Mouse (Mus musculus) heart, postnatal 14 days (tissue): ENCODE results near the gene Synpo2. TPM values are rescaled to one million over a fixed set of nuclear protein-coding genes. Genes with fewer than 3 reads are reported as not detected.

Experiments
- DNase-seq, 2 experiments: peaks; one replicate each; pipeline ENCODE4 v3.0.0; 2021 to 2022
- intact Hi-C: fragments of 180-260 bp; cut with DNase I; formaldehyde crosslinking; loops from one replicate; pipeline ENCODE4 v1.15.1; 2025
- long read RNA-seq, 2 experiments: library from polyadenylated mRNA; stranded (forward); transcript quantifications; one replicate each; pipeline ENCODE4 v2.0.0; 2021
- total RNA-seq, 2 experiments: library from RNA; stranded (reverse); gene quantifications; 2 replicates each; pipeline ENCODE4 v1.2.3; 2021

Synpo2 gene
- total RNA-seq = 10 to 100 TPM; 62.0 to 65.2 TPM
- long read RNA-seq, experiment 1, full-length matches to known transcripts = 5 of 46 reads
- long read RNA-seq, experiment 1, partial matches to known transcripts = 1 of 46 reads
- long read RNA-seq, experiment 1, other reads (novel, unspliced or antisense) = 40 of 46 reads
- long read RNA-seq, experiment 2, full-length matches to known transcripts = 3 of 50 reads
- long read RNA-seq, experiment 2, partial matches to known transcripts = 4 of 50 reads
- long read RNA-seq, experiment 2, other reads (novel, unspliced or antisense) = 43 of 50 reads

- DNase-seq = peak; percentile 76 to 77
Measured at GRCm38 (mm10) chr3:123235921-123236320, at the start of gene Synpo2. Synpo2 (minus strand) TSS chr3:123236149.

GRCm38 (mm10) chr3:123285649-123286048 lies 49.7 kb upstream of the Synpo2 start:
- intact Hi-C loops = no loop called here
- DNase-seq = no peak

More at GRCm38 (mm10) chr3:123235921-123236320, at the start of gene Synpo2:
- intact Hi-C loops = loop anchor here (2.0 to 10.0 kb wide), 3 partner anchors 67 to 136 kb away; no protein-coding TSS in a partner anchor

- intact Hi-C loops = no loop called here
- no peak for DNase-seq
Measured at GRCm38 (mm10) chr3:123284284-123284683, 48.3 kb upstream of the Synpo2 start.

GRCm38 (mm10) chr3:123282866-123283615 lies 47.1 kb upstream of the Synpo2 start:
- no peak for DNase-seq
- intact Hi-C loops = no loop called here

GRCm38 (mm10) chr3:123267741-123268201 lies 31.8 kb upstream of the Synpo2 start:
- peak; percentile 77 for DNase-seq
- intact Hi-C loops = loop anchor here (10.0 kb wide), 1 partner anchor 237 kb away; no protein-coding TSS in a partner anchor

- peak; percentile 89 to 93 for DNase-seq
- intact Hi-C loops = loop anchor here (10.0 kb wide), 1 partner anchor 238 kb away; no protein-coding TSS in a partner anchor
Measured at GRCm38 (mm10) chr3:123266753-123267651, 31.1 kb upstream of the Synpo2 start, which contains the start of gene Sec24d. Sec24d (plus strand) TSS chr3:123267455.

GRCm38 (mm10) chr3:123264706-123265105 lies 28.8 kb upstream of the Synpo2 start:
- intact Hi-C loops = loop anchor here (10.0 kb wide), 1 partner anchor 240 kb away; no protein-coding TSS in a partner anchor
- DNase-seq = peak; percentile 25 to 55

GRCm38 (mm10) chr3:123258709-123259108 lies 22.8 kb upstream of the Synpo2 start:
- no peak for DNase-seq
- intact Hi-C loops = no loop called here

GRCm38 (mm10) chr3:123256181-123257101 lies 20.5 kb upstream of the Synpo2 start:
- DNase-seq = no peak
- intact Hi-C loops = no loop called here

- DNase-seq = no peak
- intact Hi-C loops = no loop called here
Measured at GRCm38 (mm10) chr3:123245646-123246045, 9.7 kb upstream of the Synpo2 start.

- DNase-seq = peak; percentile 26 to 50
- intact Hi-C loops = no loop called here
Measured at GRCm38 (mm10) chr3:123244376-123244775, 8.4 kb upstream of the Synpo2 start.

- no peak for DNase-seq
- intact Hi-C loops = loop anchor here (5.0 to 10.0 kb wide), 2 partner anchors 117 to 135 kb away; no protein-coding TSS in a partner anchor
Measured at GRCm38 (mm10) chr3:123237446-123237845, 1.5 kb upstream of the Synpo2 start.

- peak in 1 of 2 experiments; percentile 23 for DNase-seq
- intact Hi-C loops = loop anchor here (5.0 to 10.0 kb wide), 2 partner anchors 118 to 135 kb away; no protein-coding TSS in a partner anchor
Measured at GRCm38 (mm10) chr3:123237039-123237438, 1.1 kb upstream of the Synpo2 start.

- intact Hi-C loops = loop anchor here (2.0 to 10.0 kb wide), 3 partner anchors 67 to 137 kb away; no protein-coding TSS in a partner anchor
- DNase-seq = no peak
Measured at GRCm38 (mm10) chr3:123235495-123235894, 454 bp downstream of the Synpo2 start.

- peak; percentile 31 to 60 for DNase-seq
- intact Hi-C loops = loop anchor here (1.0 to 10.0 kb wide), 3 partner anchors 66 to 120 kb away; no protein-coding TSS in a partner anchor
Measured at GRCm38 (mm10) chr3:123234191-123234836, 1.6 kb downstream of the Synpo2 start.

GRCm38 (mm10) chr3:123231639-123232038 lies 4.3 kb downstream of the Synpo2 start:
- DNase-seq = no peak
- intact Hi-C loops = loop anchor here (10.0 kb wide), 1 partner anchor 123 kb away; no protein-coding TSS in a partner anchor

- intact Hi-C loops = no loop called here
- no peak for DNase-seq
Measured at GRCm38 (mm10) chr3:123227276-123227675, 8.7 kb downstream of the Synpo2 start.

GRCm38 (mm10) chr3:123218646-123219045 lies 17.3 kb downstream of the Synpo2 start:
- intact Hi-C loops = no loop called here
- no peak for DNase-seq
